Mouse (Mus musculus) ZHBTc4 (cell line): ENCODE measurements at regions not wholly inside any gene's neighbourhood (a gene's known extent, or its start where the extent isn't known, plus 50 kb on each side); places are given as distances from the start of the nearest gene placed in this dataset.

ENCODE experiments used
- DNase-seq: peaks from one replicate; pipeline ENCODE4 v3.0.0-alpha.2; 2011; ENCODE audit warnings: low read depth, low spot score

GRCm38 (mm10) chr13:97562241-97562640 is 198.2 kb downstream of the Gm10260 start:
- DNase-seq: no peak

GRCm38 (mm10) chr13:97560789-97561188 is 199.6 kb downstream of the Gm10260 start:
- no peak for DNase-seq

GRCm38 (mm10) chr13:97559611-97560385 is 200.6 kb downstream of the Gm10260 start:
- no peak for DNase-seq

- no peak for DNase-seq
These were observed 201.5 kb downstream of the Gm10260 start for GRCm38 (mm10) chr13:97558884-97559283.

GRCm38 (mm10) chr13:97555312-97555711 is 205.1 kb downstream of the Gm10260 start:
- DNase-seq: peak; percentile 38

GRCm38 (mm10) chr13:97554601-97555000 is 205.8 kb downstream of the Gm10260 start:
- DNase-seq: no peak

GRCm38 (mm10) chr13:97552236-97552635 is 208.2 kb downstream of the Gm10260 start:
- DNase-seq: peak; percentile 63

- no peak for DNase-seq
These were observed 209.6 kb downstream of the Gm10260 start for GRCm38 (mm10) chr13:97550880-97551279.

- no peak for DNase-seq
These were observed 210.3 kb downstream of the Gm10260 start for GRCm38 (mm10) chr13:97550172-97550571.

GRCm38 (mm10) chr13:97549384-97549783 is 211.0 kb downstream of the Gm10260 start:
- DNase-seq: no peak

- DNase-seq: no peak
These were observed 211.9 kb downstream of the Gm10260 start for GRCm38 (mm10) chr13:97548527-97548977.

GRCm38 (mm10) chr13:97546936-97547335 is 213.5 kb downstream of the Gm10260 start:
- no peak for DNase-seq

- no peak for DNase-seq
These were observed 214.4 kb downstream of the Gm10260 start for GRCm38 (mm10) chr13:97545971-97546454.

GRCm38 (mm10) chr13:97539686-97540085 is 220.7 kb downstream of the Gm10260 start:
- no peak for DNase-seq

GRCm38 (mm10) chr13:97538441-97538840 is 222.0 kb downstream of the Gm10260 start:
- no peak for DNase-seq

- no peak for DNase-seq
These were observed 222.7 kb downstream of the Gm10260 start for GRCm38 (mm10) chr13:97537686-97538085.

- no peak for DNase-seq
These were observed 223.2 kb downstream of the Gm10260 start for GRCm38 (mm10) chr13:97537206-97537605.

- no peak for DNase-seq
These were observed 226.4 kb downstream of the Gm10260 start for GRCm38 (mm10) chr13:97533896-97534666.

- DNase-seq: no peak
These were observed 229.3 kb downstream of the Gm10260 start for GRCm38 (mm10) chr13:97531181-97531580.

- no peak for DNase-seq
These were observed 229.9 kb downstream of the Gm10260 start for GRCm38 (mm10) chr13:97530570-97530969.

- DNase-seq: no peak
These were observed 232.5 kb downstream of the Gm10260 start for GRCm38 (mm10) chr13:97527958-97528357.

- no peak for DNase-seq
These were observed 235.5 kb downstream of the Gm10260 start for GRCm38 (mm10) chr13:97524847-97525434.
